9 mouse cellular contexts compared by ENCODE assay signal in the genomic region with DNA sequence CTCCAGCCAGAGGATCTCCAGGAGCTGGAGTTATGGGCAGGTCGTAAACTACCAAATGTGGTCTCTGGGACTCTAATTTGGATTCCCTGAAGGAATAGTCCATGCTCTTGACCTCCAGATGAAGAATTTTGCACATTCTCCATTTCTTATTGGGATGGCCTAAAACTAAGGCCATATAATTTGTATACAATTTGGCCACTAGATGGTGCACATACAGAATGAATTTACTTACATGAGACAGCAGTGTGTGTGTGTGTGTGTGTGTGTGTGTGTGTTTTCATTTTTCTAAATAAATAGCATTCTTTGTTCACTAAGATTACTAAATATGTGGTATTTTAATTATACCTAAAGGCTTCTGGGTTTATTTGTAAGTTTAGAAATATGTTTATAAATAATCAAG.
DNase-seq lines count a peak whose midpoint lies in the region; ATAC-seq and TF ChIP-seq lines count a peak whose summit lies in the region.
"Had no signal": no experiment of that assay in that cellular context is flagged by ENCODE, and none has a peak within 500 bp of the region (broad histone marks: within the 10 kb centered on the region; RNA-seq: fewer than 3 reads in every experiment).

No protein-coding gene starts in this region.

- H3K27ac ChIP-seq in kidney, embryonic 14.5 days (ENCODE audit: low read depth, low read length): no peak overlapping the region
- H3K27ac ChIP-seq: liver, embryonic 13.5 days had no signal

- no peak for ATAC-seq in CD4-positive, CD25-positive, alpha-beta regulatory T cell, adult 4 months
- ATAC-seq in kidney, embryonic 14.5 days (ENCODE audit: low FRiP score, low TSS enrichment): no peak
- no peak for ATAC-seq in megakaryocyte, adult 5-6 weeks (ENCODE audit: poor library complexity, severe bottlenecking)

- H3K36me3 ChIP-seq in kidney, embryonic 14.5 days (ENCODE audit: control insufficient read depth, insufficient read depth, low read length): 0 out of 2 replicates have a peak, but pooled peaks cover 3% of the 10 kb centered on the region
- peaks cover 17% of the 10 kb centered on the region; the same call in 1 of the 2 replicates for H3K36me3 ChIP-seq in E14TG2a.4 (ENCODE audit: insufficient read depth, low read length)

- no peaks in the 10 kb centered on the region for H3K9me3 ChIP-seq in kidney, embryonic 14.5 days (ENCODE audit: control insufficient read depth, low read length)
- H3K9me3 ChIP-seq in E14TG2a.4 (ENCODE audit: low read length): no peaks in the 10 kb centered on the region
- H3K9me3 ChIP-seq: liver, embryonic 13.5 days had no signal

- TF ChIP-seq CTCF in E14TG2a.4 (conservative IDR thresholded peaks at IDR 0.05; ENCODE audit: low read length): peak; percentile 60

- peak; percentile 62 for DNase-seq in CD4-positive, CD25-positive, alpha-beta regulatory T cell, adult 2 months (ENCODE audit: low read depth, low spot score)
- DNase-seq in kidney, postnatal 36 days: peak; percentile 29 to 40
- peak; percentile 52 for DNase-seq in forelimb bud, embryonic 11.5 days (ENCODE audit: low read depth, low spot score)
- DNase-seq in spleen, adult 18-20 months: no peak
- DNase-seq: liver, embryonic 13.5 days had no signal

- WGBS in kidney, embryonic 14.5 days: 86% methylated on average over 1 of the region's 1 CpGs

- no peaks in the 10 kb centered on the region for H3K4me1 ChIP-seq in kidney, embryonic 14.5 days (ENCODE audit: control insufficient read depth, insufficient read depth, low read length)
- no peaks in the 10 kb centered on the region for H3K4me1 ChIP-seq in E14TG2a.4 (replicated peaks; ENCODE audit: low read depth, low read length)
- H3K4me1 ChIP-seq: liver, embryonic 13.5 days had no signal

- H3K4me2 ChIP-seq in kidney, embryonic 14.5 days (replicated peaks; ENCODE audit: low read depth, low read length): no peak overlapping the region
- H3K4me2 ChIP-seq: liver, embryonic 13.5 days had no signal

- H3K9ac ChIP-seq in kidney, embryonic 14.5 days (ENCODE audit: low read depth, low read length): no peak overlapping the region
- H3K9ac ChIP-seq: liver, embryonic 13.5 days had no signal

- no peak overlapping the region for H3K4me3 ChIP-seq in kidney, embryonic 14.5 days (ENCODE audit: low read length)
- H3K4me3 ChIP-seq in E14TG2a.4 (replicated peaks; ENCODE audit: low read length): no peak overlapping the region
- H3K4me3 ChIP-seq: liver, embryonic 13.5 days had no signal

- H3K27me3 ChIP-seq in kidney, embryonic 14.5 days (ENCODE audit: control insufficient read depth, insufficient read depth, low read length): no peaks in the 10 kb centered on the region
- H3K27me3 ChIP-seq in E14TG2a.4 (ENCODE audit: insufficient read depth, low read length): no peaks in the 10 kb centered on the region
- H3K27me3 ChIP-seq: liver, embryonic 13.5 days had no signal

Comparison
In these comparisons a context has a peak if more than half of its experiments do, and no peak if none do; other contexts are left out.
1. DNase-seq: peak in CD4-positive, CD25-positive, alpha-beta regulatory T cell, adult 2 months (single experiment), kidney, postnatal 36 days (2 of 2) and forelimb bud, embryonic 11.5 days (single experiment); none in spleen, adult 18-20 months (0 of 2).